Mouse (Mus musculus) bone marrow, adult 2 months (tissue): ENCODE data around the gene Grik4. TPM values are rescaled to one million over a fixed set of nuclear protein-coding genes. Genes with fewer than 3 reads are reported as not detected.

Source experiments
- H3K27ac ChIP-seq: fragments of 200-500 bp; 2 replicates; pipeline ENCODE4 v1.5.1; 2012; ENCODE audit warnings: low read depth, mild to moderate bottlenecking, control low read depth, inconsistent platforms, low read length; ENCODE audit not compliant: control insufficient read depth, poor library complexity, insufficient read depth
- H3K4me1 ChIP-seq: fragments of 200-500 bp; 2 replicates; pipeline ENCODE4 v1.6.1; 2011; ENCODE audit warnings: low read length; ENCODE audit not compliant: control insufficient read depth, insufficient read depth
- H3K4me3 ChIP-seq: fragments of 200-500 bp; replicated peaks from 2 replicates; pipeline ENCODE3; 2011; ENCODE audit warnings: mild to moderate bottlenecking, low read depth, low read length, control low read depth; ENCODE audit not compliant: control insufficient read depth
- CTCF ChIP-seq: fragments of 200-500 bp; IDR thresholded peaks from 2 replicates; pipeline ENCODE4 v1.5.1; 2011; ENCODE audit warnings: low read length, control low read depth; ENCODE audit not compliant: control insufficient read depth, insufficient read depth
- POLR2A ChIP-seq: fragments of 200-500 bp; IDR thresholded peaks from 2 replicates; pipeline ENCODE4 v1.6.1; 2011; ENCODE audit warnings: low read depth, mild to moderate bottlenecking, control low read depth, low read length, borderline replicate concordance; ENCODE audit not compliant: control insufficient read depth
- WGBS: fragments of 180-500 bp; shearing (Covaris S2); methylation state at CpG from one replicate; pipeline ENCODE4 v1.1.7; 2018; 5-methylcytosine and 5-hydroxymethylcytosine counted together
- polyA plus RNA-seq: library from polyadenylated mRNA; stranded (reverse); fragments of >200 nt; gene quantifications from 2 replicates; pipeline ENCODE4 v1.2.4, GENCODE M21; 2011; ENCODE audit warnings: low replicate concordance; ENCODE audit not compliant: missing spikeins, insufficient read depth, insufficient read length

Gene Grik4
- polyA plus RNA-seq, 1 experiment: 4.1 TPM

- TF ChIP-seq POLR2A (no peak), CTCF (no peak)
- WGBS: 44% methylated on average over 14 of the region's 14 CpGs
- H3K4me1 ChIP-seq: no peaks in the 10 kb centered on the region
- H3K27ac ChIP-seq: no peak overlapping the region
- no peak overlapping the region for H3K4me3 ChIP-seq
Measured at GRCm38 (mm10) chr9:42612482-42612991, 331.8 kb downstream of the Grik4 start.

GRCm38 (mm10) chr9:42601445-42601844, 342.8 kb downstream of the Grik4 start:
- Histone ChIP-seq H3K4me3 (no peak overlapping the region), H3K4me1 (no peaks in the 10 kb centered on the region), H3K27ac (no peak overlapping the region)
- TF ChIP-seq CTCF (no peak), POLR2A (no peak)
- WGBS: 34% methylated on average over 3 of the region's 3 CpGs

DNA sequence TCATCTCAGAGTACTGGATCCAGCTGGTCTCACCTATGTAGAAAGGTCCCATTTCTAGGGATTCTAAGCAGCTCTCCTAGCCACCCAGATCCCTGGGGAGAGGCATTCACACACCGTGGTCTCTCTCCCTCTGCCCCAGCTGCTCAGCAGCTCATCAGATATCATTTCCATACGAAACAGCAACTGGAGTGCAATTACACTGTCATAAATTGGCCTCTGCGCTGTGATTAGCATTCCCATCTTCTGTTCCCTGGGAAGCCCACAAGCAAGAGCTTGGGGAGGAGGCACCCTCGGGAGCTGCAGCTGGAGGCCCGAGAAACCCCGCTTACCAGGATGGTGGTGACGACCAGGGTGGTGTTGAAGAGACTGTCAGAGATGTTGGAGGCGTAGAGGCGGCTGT, 346.8 kb downstream of the Grik4 start:
- TF ChIP-seq POLR2A (no peak), CTCF (no peak)
- Histone ChIP-seq H3K4me3 (no peak overlapping the region), H3K27ac (no peak overlapping the region), H3K4me1 (no peaks in the 10 kb centered on the region)
- WGBS: 74% methylated on average over 9 of the region's 9 CpGs

GRCm38 (mm10) chr9:42578511-42578910, 365.8 kb downstream of the Grik4 start:
- Histone ChIP-seq H3K4me3 (no peak overlapping the region), H3K27ac (no peak overlapping the region), H3K4me1 (no peaks in the 10 kb centered on the region)
- 67% methylated on average over 7 of the region's 7 CpGs for WGBS
- no peak for TF ChIP-seq POLR2A
- TF ChIP-seq CTCF: no peak

GRCm38 (mm10) chr9:42578106-42578505, 366.2 kb downstream of the Grik4 start:
- Histone ChIP-seq H3K4me1 (no peaks in the 10 kb centered on the region), H3K27ac (no peak overlapping the region), H3K4me3 (no peak overlapping the region)
- TF ChIP-seq POLR2A (no peak), CTCF (no peak)
- 60% methylated on average over 7 of the region's 7 CpGs for whole genome bisulfite sequencing

DNA sequence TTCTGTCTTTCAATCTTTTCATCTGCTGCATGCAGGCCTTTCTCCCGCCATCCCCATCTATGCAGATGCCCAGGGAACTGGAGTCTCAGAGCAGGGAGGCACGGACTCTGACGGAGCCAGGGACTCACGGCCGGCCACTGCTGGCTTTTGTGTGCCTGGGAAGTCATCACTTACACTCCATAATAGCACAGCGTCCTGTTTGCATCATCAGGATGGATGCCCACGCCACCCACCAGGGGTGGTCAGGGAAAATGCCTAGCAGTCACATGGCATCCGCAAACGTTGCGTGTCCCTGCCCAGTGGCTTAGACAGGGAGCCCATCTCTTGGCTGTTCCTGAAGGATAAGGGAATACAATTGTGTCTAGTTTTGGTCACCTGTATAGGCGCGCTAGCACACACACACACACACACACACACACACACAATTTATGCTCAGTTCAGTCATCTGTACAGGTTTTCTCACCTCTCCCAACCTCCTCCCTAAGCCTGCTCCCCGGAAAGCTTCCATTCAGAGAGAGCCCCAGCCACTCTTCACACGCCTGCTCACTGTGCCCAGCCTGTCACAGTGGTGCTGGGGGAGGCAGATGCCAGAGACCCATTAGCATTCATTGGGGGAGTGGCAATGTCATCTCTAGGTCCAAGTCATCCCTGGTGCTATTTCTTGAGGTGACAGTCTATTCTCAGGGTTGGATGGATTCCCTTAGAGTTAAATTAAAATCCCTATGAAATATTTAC, 370.5 kb downstream of the Grik4 start:
- TF ChIP-seq CTCF: no peak
- no peak for TF ChIP-seq POLR2A
- 55% methylated on average over 14 of the region's 14 CpGs for WGBS
- H3K4me3 ChIP-seq: no peak overlapping the region
- no peak overlapping the region for H3K27ac ChIP-seq
- H3K4me1 ChIP-seq: no peaks in the 10 kb centered on the region

DNA sequence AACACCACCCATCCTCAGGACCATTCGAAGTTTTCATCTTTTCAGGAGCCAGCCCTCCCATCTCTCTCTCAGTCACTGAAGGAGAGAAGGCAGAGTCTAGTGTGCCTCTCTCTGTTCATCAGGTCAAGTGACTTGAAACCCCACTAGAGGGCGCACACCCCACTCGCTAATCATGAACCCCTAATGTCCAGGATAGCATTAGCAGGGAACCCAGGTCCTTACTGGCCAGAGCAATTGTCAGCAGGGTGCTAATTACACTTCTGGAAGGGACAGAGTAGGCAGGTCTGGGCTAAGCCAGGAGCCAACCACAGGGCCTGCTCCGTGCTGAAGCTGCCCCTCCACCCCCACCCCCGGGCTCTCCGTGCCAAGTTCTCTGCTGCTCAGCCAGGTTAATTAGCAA, 371.1 kb downstream of the Grik4 start:
- peak; percentile 72 for TF ChIP-seq CTCF
- TF ChIP-seq POLR2A: no peak
- H3K4me1 ChIP-seq: no peaks in the 10 kb centered on the region
- 7% methylated on average over 6 of the region's 6 CpGs for WGBS

GRCm38 (mm10) chr9:42565921-42566320, 378.4 kb downstream of the Grik4 start:
- no peak overlapping the region for H3K27ac ChIP-seq
- no peaks in the 10 kb centered on the region for H3K4me1 ChIP-seq
- TF ChIP-seq CTCF (no peak), POLR2A (no peak)
- WGBS: 77% methylated on average over 4 of the region's 4 CpGs
- no peak overlapping the region for H3K4me3 ChIP-seq

More for the DNA sequence above, 371.1 kb downstream of the Grik4 start:
- Histone ChIP-seq H3K27ac (no peak overlapping the region), H3K4me3 (no peak overlapping the region)

- WGBS: 2% methylated on average over 1 of the region's 1 CpGs
Measured at GRCm38 (mm10) chr9:42555186-42555585, 389.1 kb downstream of the Grik4 start.

DNA sequence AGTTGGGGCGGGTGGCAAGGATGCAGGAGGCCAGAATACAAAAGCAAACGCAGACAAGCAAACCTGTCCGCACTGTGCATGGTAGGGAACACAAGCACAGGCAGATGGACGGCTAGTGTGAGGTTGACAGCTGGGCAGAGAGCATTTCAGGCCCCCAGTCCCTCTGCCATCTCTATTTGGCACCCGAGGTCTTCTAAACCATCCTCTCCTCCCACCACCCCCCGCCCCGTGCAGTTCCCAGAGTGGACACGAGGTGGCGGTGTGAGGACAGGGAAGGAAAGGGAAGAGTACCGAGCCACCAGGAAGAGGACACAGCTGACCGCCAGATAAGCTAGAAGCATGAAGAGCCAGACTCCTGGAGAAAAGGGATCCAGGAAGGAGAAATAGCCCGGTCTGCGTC, 394.2 kb downstream of the Grik4 start:
- Histone ChIP-seq H3K4me1 (no peaks in the 10 kb centered on the region), H3K27ac (no peak overlapping the region), H3K4me3 (no peak overlapping the region)
- TF ChIP-seq POLR2A (no peak), CTCF (peak; percentile 76)
- 20% methylated on average over 13 of the region's 13 CpGs for WGBS

More at GRCm38 (mm10) chr9:42555186-42555585, 389.1 kb downstream of the Grik4 start:
- Histone ChIP-seq H3K4me1 (no peaks in the 10 kb centered on the region), H3K4me3 (no peak overlapping the region), H3K27ac (no peak overlapping the region)
- TF ChIP-seq CTCF: no peak
- TF ChIP-seq POLR2A: no peak
